Mouse (Mus musculus) cortical plate, adult 2 months (tissue): Measurements from ENCODE around the gene Kif17.

Source experiments
- CTCF ChIP-seq: fragments of 200-500 bp; IDR thresholded peaks from 2 replicates; pipeline ENCODE4 v1.5.1; 2011; ENCODE audit warnings: mild to moderate bottlenecking, control low read depth, low read length; ENCODE audit not compliant: insufficient read depth; ENCODE audit errors: extremely low read depth
- POLR2A ChIP-seq: fragments of 200-500 bp; IDR thresholded peaks from 2 replicates; pipeline ENCODE4 v1.6.1; 2011; ENCODE audit warnings: mild to moderate bottlenecking, low read length, control low read depth; ENCODE audit not compliant: insufficient read depth; ENCODE audit errors: extremely low read depth

GRCm38 (mm10) chr4:138201696-138202095 lies 48.5 kb upstream of the Kif17 start:
- TF ChIP-seq CTCF (no peak), POLR2A (no peak)
